Mouse (Mus musculus): ENCODE measurements at regions not wholly inside any gene's neighbourhood (a gene's known extent, or its start where the extent isn't known, plus 50 kb on each side); places are given as distances from the start of the nearest gene placed in this dataset.

- DNase-seq (ENCODE audit: low read depth, low spot score), result no peak
Observed at GRCm38 (mm10) chr4:114353058-114353457, 53.5 kb upstream of the Trabd2b start.

Data from brain, embryonic 18.5 days (tissue).